Mouse (Mus musculus): ENCODE measurements around the gene Cfap74.
"Not testable (repeated sequence)": the region's sequence is repeated elsewhere in the genome, so short reads cannot be mapped to it uniquely, and the experiment has no call there.

Gene Cfap74

DNA sequence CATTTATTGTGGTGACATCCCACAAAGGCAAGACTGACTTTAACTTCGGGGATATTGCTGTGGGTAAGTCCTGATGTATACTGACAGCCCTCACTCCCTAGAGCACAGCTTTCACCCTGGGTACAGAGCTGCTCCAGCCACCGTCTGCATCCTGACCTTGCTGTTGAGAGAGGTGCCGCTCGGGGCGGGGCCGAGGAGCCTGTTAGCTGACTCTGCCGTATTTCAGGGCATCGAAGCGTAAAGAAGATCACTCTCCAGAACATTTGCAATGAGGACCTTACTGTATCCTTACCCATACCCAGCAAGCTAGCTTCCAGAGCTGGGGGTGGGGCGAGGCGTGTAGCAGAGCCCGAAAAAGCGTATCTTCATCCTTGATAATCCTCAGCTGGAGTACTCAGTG, 54.1 kb downstream of the Cfap74 start:
- in situ Hi-C loops (cut with MboI; ENCODE audit: low pct_unique_long_range_greater_than_20kb in 1 of 2, low sequenced_read_pairs in 2 of 2, unreplicated experiment in 1 of 2): no loop called here

- in situ Hi-C loops (cut with MboI; ENCODE audit: low pct_unique_long_range_greater_than_20kb in 1 of 2, low sequenced_read_pairs in 2 of 2, unreplicated experiment in 1 of 2): no loop called here
Measured at GRCm38 (mm10) chr4:155463611-155464010, 54.6 kb downstream of the Cfap74 start.

GRCm38 (mm10) chr4:155464061-155464460, 55.1 kb downstream of the Cfap74 start:
- in situ Hi-C loops (cut with MboI; ENCODE audit: low pct_unique_long_range_greater_than_20kb in 1 of 2, low sequenced_read_pairs in 2 of 2, unreplicated experiment in 1 of 2): no loop called here

- in situ Hi-C loops (cut with MboI; ENCODE audit: low pct_unique_long_range_greater_than_20kb in 1 of 2, low sequenced_read_pairs in 2 of 2, unreplicated experiment in 1 of 2): no loop called here
Measured at GRCm38 (mm10) chr4:155465607-155466006, 56.6 kb downstream of the Cfap74 start.

DNA sequence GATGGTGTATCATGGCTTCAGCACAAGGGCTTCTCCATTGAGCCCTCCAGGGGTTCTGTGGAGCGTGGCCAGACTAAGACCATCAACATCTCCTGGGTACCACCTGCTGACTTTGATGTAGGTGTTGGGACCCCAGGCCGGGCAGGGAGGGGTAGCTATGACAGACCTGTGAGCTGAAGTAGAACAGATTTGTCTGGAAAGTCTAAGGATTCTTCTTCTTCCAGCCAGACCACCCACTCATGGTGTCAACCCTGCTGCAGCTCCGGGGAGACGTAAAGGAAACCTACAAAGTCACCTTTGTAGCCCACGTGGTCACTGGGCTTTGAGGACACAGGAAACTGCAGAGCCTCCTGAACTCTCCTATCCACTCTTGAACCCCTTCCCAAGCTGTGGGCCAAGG, 57.1 kb downstream of the Cfap74 start:
- in situ Hi-C loops (cut with MboI; ENCODE audit: low pct_unique_long_range_greater_than_20kb in 1 of 2, low sequenced_read_pairs in 2 of 2, unreplicated experiment in 1 of 2): no loop called here

- in situ Hi-C loops (cut with MboI; ENCODE audit: low pct_unique_long_range_greater_than_20kb in 1 of 2, low sequenced_read_pairs in 2 of 2, unreplicated experiment in 1 of 2): no loop called here
Measured at GRCm38 (mm10) chr4:155467237-155468010, 58.4 kb downstream of the Cfap74 start.

DNA sequence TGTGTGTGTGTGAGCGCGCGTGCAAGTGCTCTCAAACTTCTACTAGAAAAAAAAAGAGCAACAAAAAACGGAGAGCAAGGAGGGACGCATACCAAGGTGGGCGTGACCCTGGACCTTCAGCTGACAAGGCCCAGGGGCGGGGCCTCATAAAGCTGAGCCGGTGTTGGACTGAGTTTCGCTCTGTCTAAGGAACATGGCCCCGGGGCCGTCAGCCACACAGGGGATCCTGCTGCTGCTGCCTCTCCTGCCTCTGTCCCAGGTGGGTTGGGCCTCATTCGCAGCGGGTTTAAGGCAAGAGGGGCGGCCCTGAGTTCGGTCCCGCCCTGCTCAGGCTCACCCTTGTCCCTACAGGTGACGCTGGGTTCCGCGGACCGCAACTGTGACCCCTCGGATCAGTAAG, 60.0 kb downstream of the Cfap74 start, which contains the start of gene Tmem52:
Gene Tmem52 (plus strand): TSS at position 163 of the 400 bp plus-strand sequence.
- in situ Hi-C loops (cut with MboI; ENCODE audit: low pct_unique_long_range_greater_than_20kb in 1 of 2, low sequenced_read_pairs in 2 of 2, unreplicated experiment in 1 of 2): no loop called here

DNA sequence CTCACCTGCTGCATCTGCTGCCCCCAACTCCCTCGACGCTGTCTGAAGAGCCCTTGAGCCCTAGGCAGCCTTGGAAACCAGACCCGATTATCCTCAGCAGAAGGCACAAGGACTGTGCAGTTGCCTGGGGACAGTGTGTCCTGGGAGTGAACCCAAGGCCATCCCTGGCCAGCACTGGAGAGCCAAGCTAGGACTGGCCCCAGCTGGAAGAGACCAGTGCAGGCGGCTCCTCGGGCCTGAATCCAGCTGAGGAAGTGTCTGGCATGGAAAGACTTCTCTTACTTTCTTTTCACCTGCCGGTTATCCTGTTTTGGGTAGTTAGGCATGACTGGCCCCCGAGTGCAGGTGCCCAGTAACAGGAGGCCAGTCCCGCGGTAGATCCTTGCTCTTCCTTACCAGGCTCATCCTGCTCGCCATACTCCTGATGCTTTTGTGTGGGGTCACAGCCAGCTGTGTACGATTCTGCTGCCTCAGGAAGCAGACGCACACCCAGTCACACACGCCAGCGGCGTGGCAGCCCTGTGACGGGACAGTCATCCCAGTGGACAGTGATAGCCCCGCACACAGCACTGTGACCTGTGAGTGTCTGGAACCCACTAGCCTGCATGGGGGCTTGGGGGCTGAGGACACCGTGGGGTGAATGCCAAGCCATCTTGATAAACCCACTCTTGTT, 60.7 kb downstream of the Cfap74 start:
- in situ Hi-C loops (cut with MboI; ENCODE audit: low pct_unique_long_range_greater_than_20kb in 1 of 2, low sequenced_read_pairs in 2 of 2, unreplicated experiment in 1 of 2): no loop called here

DNA sequence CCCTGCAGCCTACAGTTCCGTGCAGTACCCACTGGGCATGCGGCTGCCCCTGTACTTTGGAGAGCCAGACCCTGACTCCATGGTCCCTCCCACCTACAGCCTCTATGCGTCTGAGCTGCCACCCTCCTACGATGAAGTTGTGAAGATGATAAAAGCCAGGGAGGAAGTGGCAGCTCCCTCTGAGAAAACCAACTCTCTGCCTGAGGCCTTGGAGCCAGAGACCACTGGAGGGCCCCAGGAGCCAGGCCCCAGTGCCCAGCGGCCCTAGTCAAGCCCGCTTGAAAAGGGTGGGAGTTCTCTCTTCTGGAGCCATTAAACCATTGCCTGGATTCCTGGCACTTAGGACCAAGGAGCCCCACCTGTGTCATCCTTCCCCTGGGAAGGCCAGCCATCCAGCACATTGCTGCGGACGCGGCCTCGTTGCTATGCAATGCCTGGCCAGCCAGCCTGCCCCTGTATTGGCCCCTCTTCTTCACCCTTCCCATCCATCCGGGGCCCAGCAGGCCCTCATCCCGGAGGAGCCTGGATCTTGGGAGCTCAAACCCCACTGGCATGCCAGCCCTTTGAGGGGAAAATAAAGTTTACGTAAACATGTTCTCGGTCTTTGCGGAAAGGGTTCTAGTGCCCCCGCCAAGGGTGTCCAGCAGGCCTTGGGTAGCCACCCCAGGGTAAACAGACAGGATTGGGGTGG, 61.4 kb downstream of the Cfap74 start:
- in situ Hi-C loops (cut with MboI; ENCODE audit: low pct_unique_long_range_greater_than_20kb in 1 of 2, low sequenced_read_pairs in 2 of 2, unreplicated experiment in 1 of 2): no loop called here

- in situ Hi-C loops (cut with MboI; ENCODE audit: low pct_unique_long_range_greater_than_20kb in 1 of 2, low sequenced_read_pairs in 2 of 2, unreplicated experiment in 1 of 2): no loop called here
Measured at GRCm38 (mm10) chr4:155470997-155471396, 62.0 kb downstream of the Cfap74 start.

- in situ Hi-C loops (cut with MboI; ENCODE audit: low pct_unique_long_range_greater_than_20kb in 1 of 2, low sequenced_read_pairs in 2 of 2, unreplicated experiment in 1 of 2): no loop called here
Measured at GRCm38 (mm10) chr4:155471406-155471805, 62.4 kb downstream of the Cfap74 start.

GRCm38 (mm10) chr4:155472716-155473290, 63.8 kb downstream of the Cfap74 start:
- in situ Hi-C loops (cut with MboI; ENCODE audit: low pct_unique_long_range_greater_than_20kb in 1 of 2, low sequenced_read_pairs in 2 of 2, unreplicated experiment in 1 of 2): no loop called here

- in situ Hi-C loops (cut with MboI; ENCODE audit: low pct_unique_long_range_greater_than_20kb in 1 of 2, low sequenced_read_pairs in 2 of 2, unreplicated experiment in 1 of 2): no loop called here
Measured at GRCm38 (mm10) chr4:155473319-155473718, 64.3 kb downstream of the Cfap74 start.

GRCm38 (mm10) chr4:155473796-155474195, 64.8 kb downstream of the Cfap74 start:
- in situ Hi-C loops (cut with MboI; ENCODE audit: low pct_unique_long_range_greater_than_20kb in 1 of 2, low sequenced_read_pairs in 2 of 2, unreplicated experiment in 1 of 2): not testable (repeated sequence)

- in situ Hi-C loops (cut with MboI; ENCODE audit: low pct_unique_long_range_greater_than_20kb in 1 of 2, low sequenced_read_pairs in 2 of 2, unreplicated experiment in 1 of 2): no loop called here
Measured at GRCm38 (mm10) chr4:155481381-155482124, 72.6 kb downstream of the Cfap74 start.

- in situ Hi-C loops (cut with MboI; ENCODE audit: low pct_unique_long_range_greater_than_20kb in 1 of 2, low sequenced_read_pairs in 2 of 2, unreplicated experiment in 1 of 2): no loop called here
Measured at GRCm38 (mm10) chr4:155482125-155482480, 73.1 kb downstream of the Cfap74 start.

- in situ Hi-C loops (cut with MboI; ENCODE audit: low pct_unique_long_range_greater_than_20kb in 1 of 2, low sequenced_read_pairs in 2 of 2, unreplicated experiment in 1 of 2): no loop called here
Measured at GRCm38 (mm10) chr4:155482733-155483540, 73.9 kb downstream of the Cfap74 start.

GRCm38 (mm10) chr4:155485521-155485920, 76.5 kb downstream of the Cfap74 start:
- in situ Hi-C loops (cut with MboI; ENCODE audit: low pct_unique_long_range_greater_than_20kb in 1 of 2, low sequenced_read_pairs in 2 of 2, unreplicated experiment in 1 of 2): no loop called here
